Mouse (Mus musculus) forebrain, embryonic 13.5 days (tissue): Measurements from ENCODE around the gene Plxdc1. TPM values are rescaled to one million over a fixed set of nuclear protein-coding genes. Genes with fewer than 3 reads are reported as not detected.
"Not testable (repeated sequence)": the region's sequence is repeated elsewhere in the genome, so short reads cannot be mapped to it uniquely, and the experiment has no call there.

Source experiments
- ATAC-seq: fragments of 200-750 bp; cut with Nextera tagmentation; 2 replicates; pipeline ENCODE4 v1.8.0; 2017
- H3K27ac ChIP-seq: fragments of 300-500 bp; sonication (generic); 2 replicates; pipeline ENCODE4 v1.5.1; 2015; ENCODE audit warnings: inconsistent platforms, mild to moderate bottlenecking, moderate library complexity
- H3K27me3 ChIP-seq: fragments of 300-500 bp; sonication (generic); 2 replicates; pipeline ENCODE4 v1.6.1; 2015; ENCODE audit warnings: mild to moderate bottlenecking, inconsistent platforms
- H3K36me3 ChIP-seq: fragments of 300-500 bp; sonication (generic); 2 replicates; pipeline ENCODE4 v1.6.1; 2015; ENCODE audit warnings: mild to moderate bottlenecking, inconsistent platforms; ENCODE audit not compliant: poor library complexity, severe bottlenecking
- H3K4me1 ChIP-seq: fragments of 300-500 bp; sonication (generic); 2 replicates; pipeline ENCODE4 v1.6.1; 2015; ENCODE audit warnings: inconsistent platforms
- H3K4me2 ChIP-seq: fragments of 300-500 bp; sonication (generic); 2 replicates; pipeline ENCODE4 v1.6.1; 2015; ENCODE audit warnings: inconsistent platforms, mild to moderate bottlenecking, moderate library complexity
- H3K4me3 ChIP-seq: fragments of 300-500 bp; sonication (generic); 2 replicates; pipeline ENCODE4 v1.5.1; 2015; ENCODE audit warnings: mild to moderate bottlenecking, inconsistent platforms
- H3K9ac ChIP-seq: fragments of 300-500 bp; sonication (generic); 2 replicates; pipeline ENCODE4 v1.6.1; 2015; ENCODE audit warnings: mild to moderate bottlenecking, inconsistent platforms
- H3K9me3 ChIP-seq: fragments of 300-500 bp; sonication (generic); replicated peaks from 2 replicates; pipeline ENCODE4 v1.6.1; 2016; ENCODE audit warnings: inconsistent platforms
- whole genome bisulfite sequencing: fragments of 180-500 bp; shearing (Covaris S2); methylation state at CpG from one replicate; pipeline ENCODE4 v1.1.7; 2015; 5-methylcytosine and 5-hydroxymethylcytosine counted together
- polyA plus RNA-seq: library from polyadenylated mRNA; unstranded; fragments of >200 nt; fragmentation: Nextera tagmentation; extraction: Ambion mirVana; gene quantifications from 2 replicates; pipeline ENCODE4 v1.2.1, GENCODE M21; 2015

The Plxdc1 gene
- polyA plus RNA-seq, 1 experiment from 2014 or later = 0.34 TPM

- not testable (repeated sequence) for H3K4me2 ChIP-seq, H3K9me3 ChIP-seq, H3K4me3 ChIP-seq, H3K27me3 ChIP-seq, H3K9ac ChIP-seq, H3K27ac ChIP-seq, H3K36me3 ChIP-seq, ATAC-seq
- 91% methylated on average over 7 of the region's 7 CpGs for WGBS
- peaks cover 13% of the 10 kb centered on the region for H3K4me1 ChIP-seq
Observed at GRCm38 (mm10) chr11:97945738-97946289, 40.4 kb downstream of the Plxdc1 start.

- no peak overlapping the region for H3K9ac ChIP-seq
- no peak overlapping the region for H3K4me2 ChIP-seq
Observed at GRCm38 (mm10) chr11:97945031-97945430, 41.2 kb downstream of the Plxdc1 start.

DNA sequence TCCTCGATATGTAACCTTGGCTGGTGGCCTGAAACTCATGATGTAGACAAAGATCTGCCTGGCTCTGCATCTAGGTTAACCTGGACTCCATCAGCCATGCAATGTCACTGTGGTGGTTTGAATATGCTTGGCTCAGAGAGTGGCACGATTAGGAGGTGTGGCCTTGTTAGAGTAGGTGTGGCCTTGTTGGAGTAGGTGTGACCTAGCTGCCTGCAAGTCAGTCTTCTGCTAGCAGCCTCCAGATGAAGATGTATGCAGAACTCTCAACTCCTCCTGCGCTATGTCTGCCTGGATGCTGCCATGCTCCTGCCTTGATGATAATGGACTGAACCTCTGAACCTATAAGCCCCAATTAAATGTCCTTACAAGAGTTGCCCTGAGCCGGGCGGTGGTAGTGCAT lies 43.0 kb downstream of the Plxdc1 start:
- Histone ChIP-seq H3K9ac (no peak overlapping the region), H3K36me3 (no peaks in the 10 kb centered on the region), H3K4me2 (no peak overlapping the region), H3K27ac (no peak overlapping the region), H3K4me3 (no peak overlapping the region), H3K27me3 (no peaks in the 10 kb centered on the region), H3K9me3 (no peaks in the 10 kb centered on the region), H3K4me1 (no peaks in the 10 kb centered on the region)
- 84% methylated on average over 5 of the region's 5 CpGs for WGBS
- ATAC-seq = no peak

More at GRCm38 (mm10) chr11:97945031-97945430, 41.2 kb downstream of the Plxdc1 start:
- Histone ChIP-seq H3K36me3 (no peaks in the 10 kb centered on the region), H3K27ac (no peak overlapping the region), H3K27me3 (no peaks in the 10 kb centered on the region), H3K9me3 (no peaks in the 10 kb centered on the region), H3K4me1 (peaks cover 7% of the 10 kb centered on the region), H3K4me3 (no peak overlapping the region)
- ATAC-seq = no peak
- 84% methylated on average over 10 of the region's 10 CpGs for WGBS

DNA sequence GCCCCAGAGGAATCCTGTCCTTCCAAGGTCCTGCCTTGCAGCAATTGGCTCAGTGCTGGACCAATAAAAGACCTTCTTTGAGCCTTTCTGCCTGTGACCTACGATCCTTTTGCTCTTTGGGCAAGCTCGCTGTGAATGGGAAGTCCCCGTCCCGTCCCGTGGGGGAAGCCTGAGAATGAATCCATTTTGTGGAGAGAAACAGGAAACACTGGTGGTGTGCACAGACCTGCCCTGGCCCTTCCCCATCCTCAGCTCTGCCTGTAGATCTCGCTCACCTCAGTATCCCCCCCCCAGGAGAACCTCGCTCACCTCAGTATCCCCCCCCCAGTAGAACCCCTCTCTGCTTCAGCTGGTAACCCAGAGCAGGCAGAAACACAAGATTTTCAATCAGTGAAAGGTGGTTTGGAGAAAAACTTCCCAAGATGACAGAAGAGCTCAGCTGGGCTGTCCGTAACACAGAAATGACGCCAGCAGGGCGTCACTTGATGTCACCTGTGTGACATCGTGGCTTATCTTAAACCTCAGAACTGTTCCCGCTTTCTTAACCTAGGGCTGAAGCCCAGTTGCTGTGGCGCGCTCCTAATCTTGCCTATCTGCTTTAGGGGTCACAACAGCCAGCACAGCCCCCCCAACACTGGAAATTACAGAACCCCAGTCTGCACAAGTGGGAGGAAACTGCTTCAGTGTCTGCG lies 43.7 kb downstream of the Plxdc1 start:
- ATAC-seq = no peak
- Histone ChIP-seq H3K27ac (no peak overlapping the region), H3K4me3 (no peak overlapping the region), H3K4me1 (no peaks in the 10 kb centered on the region), H3K4me2 (no peak overlapping the region), H3K9me3 (no peaks in the 10 kb centered on the region), H3K36me3 (no peaks in the 10 kb centered on the region), H3K9ac (no peak overlapping the region), H3K27me3 (no peaks in the 10 kb centered on the region)
- 85% methylated on average over 15 of the region's 15 CpGs for WGBS

- 70% methylated on average over 2 of the region's 2 CpGs for WGBS
- Histone ChIP-seq H3K27ac (no peak overlapping the region), H3K27me3 (no peaks in the 10 kb centered on the region), H3K9ac (no peak overlapping the region), H3K4me3 (no peak overlapping the region), H3K9me3 (no peaks in the 10 kb centered on the region), H3K4me1 (no peaks in the 10 kb centered on the region), H3K4me2 (no peak overlapping the region), H3K36me3 (no peaks in the 10 kb centered on the region)
- ATAC-seq = no peak
Observed at GRCm38 (mm10) chr11:97937469-97938105, 48.7 kb downstream of the Plxdc1 start.

GRCm38 (mm10) chr11:97936758-97937157 lies 49.5 kb downstream of the Plxdc1 start:
- H3K4me1 ChIP-seq = no peaks in the 10 kb centered on the region
- no peak overlapping the region for H3K4me2 ChIP-seq
- H3K27ac ChIP-seq = no peak overlapping the region
- no peak overlapping the region for H3K4me3 ChIP-seq
- H3K36me3 ChIP-seq = no peaks in the 10 kb centered on the region
- no peak for ATAC-seq
- 35% methylated on average over 3 of the region's 3 CpGs for WGBS
- H3K9me3 ChIP-seq = no peaks in the 10 kb centered on the region
- H3K27me3 ChIP-seq = no peaks in the 10 kb centered on the region
- H3K9ac ChIP-seq = no peak overlapping the region

GRCm38 (mm10) chr11:97935913-97936575 lies 50.2 kb downstream of the Plxdc1 start:
- no peak overlapping the region for H3K9ac ChIP-seq
- H3K4me3 ChIP-seq = no peak overlapping the region
- H3K9me3 ChIP-seq = no peaks in the 10 kb centered on the region
- no peaks in the 10 kb centered on the region for H3K27me3 ChIP-seq
- no peak for ATAC-seq
- no peaks in the 10 kb centered on the region for H3K4me1 ChIP-seq
- H3K4me2 ChIP-seq = no peak overlapping the region
- no peaks in the 10 kb centered on the region for H3K36me3 ChIP-seq
- 56% methylated on average over 4 of the region's 4 CpGs for WGBS
- H3K27ac ChIP-seq = no peak overlapping the region

GRCm38 (mm10) chr11:97933553-97933952 lies 52.7 kb downstream of the Plxdc1 start:
- WGBS = 78% methylated on average over 1 of the region's 1 CpGs
- no peak for ATAC-seq
- H3K4me2 ChIP-seq = no peak overlapping the region

GRCm38 (mm10) chr11:97928905-97929304 lies 57.3 kb downstream of the Plxdc1 start:
- Histone ChIP-seq H3K9me3 (no peaks in the 10 kb centered on the region), H3K4me2 (no peak overlapping the region), H3K4me1 (no peaks in the 10 kb centered on the region), H3K27ac (no peak overlapping the region), H3K27me3 (no peaks in the 10 kb centered on the region), H3K4me3 (no peak overlapping the region), H3K9ac (no peak overlapping the region), H3K36me3 (no peaks in the 10 kb centered on the region)
- no peak for ATAC-seq
- WGBS = 71% methylated on average over 4 of the region's 4 CpGs

More at GRCm38 (mm10) chr11:97933553-97933952, 52.7 kb downstream of the Plxdc1 start:
- H3K27ac ChIP-seq = no peak overlapping the region
- no peak overlapping the region for H3K9ac ChIP-seq
- H3K36me3 ChIP-seq = no peaks in the 10 kb centered on the region
- no peak overlapping the region for H3K4me3 ChIP-seq
- H3K4me1 ChIP-seq = no peaks in the 10 kb centered on the region
- no peaks in the 10 kb centered on the region for H3K27me3 ChIP-seq
- H3K9me3 ChIP-seq = no peaks in the 10 kb centered on the region

- 92% methylated on average over 10 of the region's 10 CpGs for WGBS
- ATAC-seq = no peak
- Histone ChIP-seq H3K4me3 (no peak overlapping the region), H3K4me1 (no peaks in the 10 kb centered on the region), H3K9ac (no peak overlapping the region), H3K27me3 (no peaks in the 10 kb centered on the region), H3K27ac (no peak overlapping the region), H3K36me3 (no peaks in the 10 kb centered on the region), H3K4me2 (no peak overlapping the region), H3K9me3 (no peaks in the 10 kb centered on the region)
Observed at GRCm38 (mm10) chr11:97924217-97924616, 62.0 kb downstream of the Plxdc1 start.

GRCm38 (mm10) chr11:97923639-97924038 lies 62.6 kb downstream of the Plxdc1 start:
- no peaks in the 10 kb centered on the region for H3K9me3 ChIP-seq
- no peak overlapping the region for H3K4me3 ChIP-seq
- no peak overlapping the region for H3K4me2 ChIP-seq
- WGBS = 72% methylated on average over 9 of the region's 9 CpGs
- no peak overlapping the region for H3K9ac ChIP-seq
- H3K27me3 ChIP-seq = no peaks in the 10 kb centered on the region
- no peaks in the 10 kb centered on the region for H3K36me3 ChIP-seq
- no peak overlapping the region for H3K27ac ChIP-seq
- ATAC-seq = no peak
- no peaks in the 10 kb centered on the region for H3K4me1 ChIP-seq

DNA sequence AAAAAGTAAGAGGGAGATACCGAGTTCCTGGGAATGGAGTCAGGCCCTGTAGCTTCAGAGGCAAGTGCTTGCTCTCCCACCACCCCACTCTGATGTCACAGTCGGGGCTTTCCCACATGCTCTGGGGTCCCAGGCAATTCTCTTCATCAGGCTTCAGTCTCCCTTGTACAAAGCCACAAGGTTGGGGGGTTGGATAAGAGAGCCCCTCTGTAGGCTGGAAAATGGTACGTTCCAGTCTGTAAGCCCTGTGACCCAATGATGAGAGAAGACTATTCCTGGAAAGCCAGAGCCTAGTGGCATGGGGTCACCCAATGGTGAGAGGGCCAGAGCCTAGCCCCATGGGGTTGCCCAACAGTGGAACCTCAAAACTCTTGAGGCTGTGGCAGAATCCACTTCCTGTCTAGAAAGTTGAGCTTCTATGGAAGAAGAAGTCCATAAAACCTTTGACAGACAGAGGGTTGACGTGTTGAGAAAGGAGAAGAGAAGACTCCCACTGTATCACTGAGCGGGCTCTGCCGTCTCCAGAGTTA lies 70.2 kb downstream of the Plxdc1 start:
- WGBS = 94% methylated on average over 6 of the region's 6 CpGs
- Histone ChIP-seq H3K27me3 (no peaks in the 10 kb centered on the region), H3K27ac (no peak overlapping the region), H3K4me3 (no peak overlapping the region), H3K4me1 (peaks cover 3% of the 10 kb centered on the region; the same call in 1 of the 2 replicates), H3K9ac (no peak overlapping the region), H3K36me3 (no peaks in the 10 kb centered on the region), H3K9me3 (no peaks in the 10 kb centered on the region), H3K4me2 (no peak overlapping the region)
- no peak for ATAC-seq
